Mouse (Mus musculus): ENCODE measurements at regions not wholly inside any gene's neighbourhood (a gene's known extent, or its start where the extent isn't known, plus 50 kb on each side); places are given as distances from the start of the nearest gene placed in this dataset.

GRCm38 (mm10) chr5:26338191-26338590, 80.7 kb downstream of the Gm7361 start:
- DNase-seq (ENCODE audit: low read depth), result no peak

GRCm38 (mm10) chr5:26339266-26339665, 81.8 kb downstream of the Gm7361 start:
- DNase-seq (ENCODE audit: low read depth), result no peak

- DNase-seq (ENCODE audit: low read depth), result no peak
These were observed 97.7 kb downstream of the Gm7361 start for GRCm38 (mm10) chr5:26355156-26355555.

- DNase-seq (ENCODE audit: low read depth), result no peak
These were observed 101.6 kb downstream of the Gm7361 start for GRCm38 (mm10) chr5:26359082-26359481.

- no peak for DNase-seq (ENCODE audit: low read depth)
These were observed 116.9 kb downstream of the Gm7361 start for GRCm38 (mm10) chr5:26374175-26374984.

- DNase-seq (ENCODE audit: low read depth), result no peak
These were observed 149.7 kb downstream of the Gm7361 start for GRCm38 (mm10) chr5:26407088-26407672.

GRCm38 (mm10) chr5:26413185-26413584, 155.7 kb downstream of the Gm7361 start:
- DNase-seq (ENCODE audit: low read depth), result no peak

GRCm38 (mm10) chr5:26444331-26445200, 187.1 kb downstream of the Gm7361 start:
- DNase-seq (ENCODE audit: low read depth), result no peak

GRCm38 (mm10) chr5:26451306-26451705, 193.8 kb downstream of the Gm7361 start:
- no peak for DNase-seq (ENCODE audit: low read depth)

GRCm38 (mm10) chr5:26457627-26458026, 200.1 kb downstream of the Gm7361 start:
- DNase-seq (ENCODE audit: low read depth), result no peak

GRCm38 (mm10) chr5:26466666-26467065, 209.2 kb downstream of the Gm7361 start:
- no peak for DNase-seq (ENCODE audit: low read depth)

- DNase-seq (ENCODE audit: low read depth), result no peak
These were observed 228.2 kb downstream of the Gm7361 start for GRCm38 (mm10) chr5:26485726-26486125.

- DNase-seq (ENCODE audit: low read depth), result no peak
These were observed 236.5 kb downstream of the Gm7361 start for GRCm38 (mm10) chr5:26494003-26494402.

- DNase-seq (ENCODE audit: low read depth), result no peak
These were observed 240.3 kb downstream of the Gm7361 start for GRCm38 (mm10) chr5:26497641-26498430.

GRCm38 (mm10) chr5:26509525-26510168, 252.2 kb downstream of the Gm7361 start:
- DNase-seq (ENCODE audit: low read depth), result no peak

GRCm38 (mm10) chr5:26513039-26513955, 255.8 kb downstream of the Gm7361 start:
- no peak for DNase-seq (ENCODE audit: low read depth)

GRCm38 (mm10) chr5:26535556-26535955, 278.1 kb downstream of the Gm7361 start:
- no peak for DNase-seq (ENCODE audit: low read depth)

GRCm38 (mm10) chr5:26563291-26563690, 253.7 kb upstream of the Dpp6 start:
- no peak for DNase-seq (ENCODE audit: low read depth)

- DNase-seq (ENCODE audit: low read depth), result no peak
These were observed 252.9 kb upstream of the Dpp6 start for GRCm38 (mm10) chr5:26564056-26564455.

- DNase-seq (ENCODE audit: low read depth), result no peak
These were observed 244.3 kb upstream of the Dpp6 start for GRCm38 (mm10) chr5:26572691-26573191.
